Mouse (Mus musculus) hematopoietic multipotent progenitor cell, adult 10-12 weeks (in vitro differentiated cells): ENCODE results near the gene Gm9903. TPM values are rescaled to one million over a fixed set of nuclear protein-coding genes. Genes with fewer than 3 reads are reported as not detected.

Experiments used
- polyA plus RNA-seq: library from polyadenylated mRNA; stranded (reverse); fragments of >175 nt; gene quantifications from 2 replicates; pipeline ENCODE4 v1.2.3, GENCODE M21; 2012; ENCODE audit warnings: low replicate concordance

The Gm9903 gene
- polyA plus RNA-seq = 0.12 TPM in 1 of 2 replicates, not detected in the other

GRCm38 (mm10) chr5:33629301-33629987, at the start of gene Gm9903, which contains the start of gene Fam53a:
TSS of gene Gm9903 (plus strand) at chr5:33629925.
TSS of gene Fam53a (minus strand) at chr5:33629635.

GRCm38 (mm10) chr5:33651921-33652782, 22.4 kb downstream of the Gm9903 start, which contains the start of gene Slbp:
TSS of gene Slbp (minus strand) at chr5:33652574.

GRCm38 (mm10) chr5:33657787-33658663, 28.3 kb downstream of the Gm9903 start, which contains the start of the genes Tacc3 and Tmem129:
TSS of gene Tacc3 (plus strand) at chr5:33658128.
TSS of gene Tmem129 (minus strand) at chr5:33658416.

Other genes with a start within 250 kb of the Gm9903 start
- gene Nkx1-1, start 195.9 kb upstream of the Gm9903 start, polyA plus RNA-seq = not detected in 2 replicates
- gene Fam53a, start 290 bp upstream of the Gm9903 start, polyA plus RNA-seq = 66.3 and 109 TPM in 2 replicates
- gene Slbp, start 22.6 kb downstream of the Gm9903 start, polyA plus RNA-seq = 78.4 and 87.1 TPM in 2 replicates
- gene Tacc3, start 28.2 kb downstream of the Gm9903 start, polyA plus RNA-seq = 8.8 and 15.4 TPM in 2 replicates
- gene Tmem129, start 28.5 kb downstream of the Gm9903 start, polyA plus RNA-seq = 7.5 and 13.1 TPM in 2 replicates
- 0.22 and 0.28 TPM in 2 replicates for gene Fgfr3, start 91.7 kb downstream of the Gm9903 start, polyA plus RNA-seq
- 35.6 and 38.7 TPM in 2 replicates for gene Letm1, start 152.9 kb downstream of the Gm9903 start, polyA plus RNA-seq
- gene Nsd2, start 190.8 kb downstream of the Gm9903 start, polyA plus RNA-seq = 2.6 and 5.2 TPM in 2 replicates